Mouse (Mus musculus): ENCODE results near the gene Lims1.

DNA sequence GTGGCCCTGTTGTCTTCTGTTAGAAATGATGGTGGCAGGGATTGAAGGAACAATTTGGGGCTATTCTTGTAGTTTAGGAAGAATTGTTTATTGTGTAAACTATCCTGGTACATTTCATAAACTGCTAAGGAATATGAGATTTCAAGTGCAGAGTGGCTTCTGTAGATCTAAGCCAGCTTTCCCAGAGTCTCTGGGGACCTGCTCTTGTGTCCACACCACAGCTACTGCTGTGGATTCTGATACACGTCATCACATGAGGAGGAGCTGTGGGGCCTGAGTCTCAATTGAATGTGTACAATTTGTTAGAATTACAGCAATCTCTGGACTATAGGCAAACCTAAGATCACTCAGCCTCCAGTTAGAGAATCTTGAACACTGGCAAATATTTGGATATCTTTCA lies 15.3 kb downstream of the Lims1 start:
- TF ChIP-seq MYC (IDR thresholded peaks at IDR 0.05; ENCODE audit: low read depth, low read length) (no peak), JUND (conservative IDR thresholded peaks at IDR 0.05; ENCODE audit: low read depth, low read length) (no peak), CHD1 (IDR thresholded peaks at IDR 0.05; ENCODE audit: low read depth, low read length) (no peak), E2F4 (IDR thresholded peaks at IDR 0.05; ENCODE audit: insufficient replicate concordance, low read depth, low read length) (no peak), POLR2AphosphoS2 (IDR thresholded peaks at IDR 0.05; ENCODE audit: low read depth, low read length) (no peak), MEF2A (IDR thresholded peaks at IDR 0.05; ENCODE audit: borderline replicate concordance, low read depth, low read length) (no peak), POLR2A (IDR thresholded peaks at IDR 0.05; ENCODE audit: low read depth, low read length) (no peak), RCOR1 (conservative IDR thresholded peaks at IDR 0.05; ENCODE audit: low read depth, low read length) (no peak), ZNF384 (IDR thresholded peaks at IDR 0.05; ENCODE audit: low read depth, low read length) (no peak), MAZ (IDR thresholded peaks at IDR 0.05; ENCODE audit: low read depth, low read length) (no peak), CTCF (conservative IDR thresholded peaks at IDR 0.05 in 1 of 2, IDR thresholded peaks at IDR 0.05 in 1 of 2; ENCODE audit: low read depth in 2 of 2, low read length in 2 of 2) (no peak), ETS1 (conservative IDR thresholded peaks at IDR 0.05; ENCODE audit: low read depth, low read length) (no peak)
